Mouse (Mus musculus): ENCODE results near the gene Dync1i1.

Gene Dync1i1

DNA sequence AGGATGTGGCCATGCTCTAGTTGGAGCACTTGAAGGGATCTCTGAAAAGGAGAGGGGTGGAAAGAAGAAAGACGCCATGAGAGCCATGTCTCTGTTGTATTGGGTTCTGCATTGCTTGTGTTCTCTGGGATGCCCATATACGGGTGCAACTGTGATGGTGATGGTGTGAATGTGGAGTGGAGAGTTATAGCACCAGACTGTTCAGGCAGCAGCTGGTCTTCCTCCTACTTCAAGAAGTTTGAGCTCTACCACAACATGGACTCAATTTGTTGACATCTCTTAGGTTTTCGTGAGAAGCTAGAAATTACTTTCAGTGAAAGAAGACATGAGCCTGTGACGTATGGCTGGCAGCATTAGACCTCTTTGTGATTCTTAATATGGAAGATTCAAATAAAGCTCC, 44.8 kb downstream of the Dync1i1 start:
- no peak for DNase-seq (ENCODE audit: low spot score in 2 of 2)

DNA sequence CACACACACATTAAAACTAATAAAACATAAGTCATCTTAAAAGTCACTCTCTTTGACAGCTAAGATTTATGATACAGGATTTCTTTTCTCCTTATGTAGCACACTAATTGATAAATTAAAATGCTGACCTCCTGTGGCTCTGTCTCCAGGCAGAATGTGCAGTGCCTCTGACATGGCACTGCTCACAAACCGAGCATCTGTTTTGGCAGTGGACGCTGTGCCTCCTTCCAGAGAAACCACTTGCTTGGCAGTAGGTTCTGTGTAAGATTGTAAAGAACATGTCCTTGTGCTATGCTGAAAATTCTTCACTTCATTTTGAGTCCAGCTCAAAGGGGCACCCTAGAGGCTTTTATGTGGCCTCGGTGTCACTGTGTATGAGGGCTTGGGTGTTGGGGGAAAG, 50.0 kb downstream of the Dync1i1 start:
- DNase-seq (ENCODE audit: low spot score in 2 of 2), result no peak

DNA sequence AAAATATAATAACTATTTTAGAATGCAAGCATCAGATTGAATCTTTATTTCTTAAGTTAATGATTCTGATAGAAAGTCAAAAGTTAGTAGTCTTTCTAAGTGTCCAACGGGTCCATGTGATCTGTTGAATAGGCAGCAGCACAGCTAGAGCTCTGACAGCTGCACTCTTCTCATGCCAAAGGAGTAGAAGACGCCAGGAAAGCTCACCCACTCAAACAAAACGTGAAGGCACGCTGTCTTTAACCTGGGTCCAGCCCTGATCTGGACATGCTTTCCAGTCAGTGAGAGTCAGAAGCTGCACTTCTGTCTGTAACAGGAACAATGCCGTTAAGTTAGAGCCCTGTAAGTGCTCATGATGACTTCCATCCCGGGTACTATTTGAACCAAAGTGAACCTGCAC, 56.3 kb downstream of the Dync1i1 start:
- DNase-seq (ENCODE audit: low spot score in 2 of 2), result no peak

DNA sequence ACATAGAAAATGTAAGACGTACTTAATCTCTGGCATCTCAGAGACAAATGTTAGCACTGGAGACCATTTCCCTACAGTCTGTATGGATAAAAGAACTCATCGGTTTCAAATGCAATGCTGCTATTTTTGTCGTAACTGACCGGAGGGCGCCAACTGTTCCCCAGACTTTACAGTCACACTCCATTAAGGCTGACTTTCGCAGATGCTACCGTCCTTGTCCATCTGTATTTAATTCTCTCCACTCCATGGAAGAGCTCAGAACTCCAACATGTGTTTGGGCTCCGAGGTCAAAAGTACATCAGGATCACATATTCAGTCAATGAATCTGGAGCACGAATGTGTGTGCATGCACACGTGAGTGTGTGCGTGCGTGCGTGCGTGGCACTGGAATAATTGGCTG, 58.4 kb downstream of the Dync1i1 start:
- DNase-seq (ENCODE audit: low spot score in 2 of 2), result no peak

DNA sequence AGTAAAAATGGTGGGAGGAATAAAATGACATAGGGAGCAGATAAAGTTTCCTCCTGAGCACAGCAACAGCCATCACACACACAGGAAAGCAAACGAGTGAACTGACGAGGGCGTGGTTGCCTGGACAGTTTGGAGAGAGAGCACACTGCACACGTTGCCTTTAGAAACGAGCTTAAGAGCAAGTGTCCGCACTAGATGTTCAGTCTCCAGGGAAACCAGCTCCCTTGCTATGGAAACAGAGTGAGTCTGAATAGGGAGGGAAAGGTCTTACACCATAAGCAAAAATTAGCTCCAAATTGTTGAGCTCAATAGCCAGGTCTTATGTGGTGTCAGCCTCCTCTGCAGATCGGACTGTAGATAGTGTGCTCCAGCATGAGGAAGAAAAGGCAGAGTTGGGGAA, 65.2 kb downstream of the Dync1i1 start:
- DNase-seq (ENCODE audit: low spot score in 2 of 2), result no peak

DNA sequence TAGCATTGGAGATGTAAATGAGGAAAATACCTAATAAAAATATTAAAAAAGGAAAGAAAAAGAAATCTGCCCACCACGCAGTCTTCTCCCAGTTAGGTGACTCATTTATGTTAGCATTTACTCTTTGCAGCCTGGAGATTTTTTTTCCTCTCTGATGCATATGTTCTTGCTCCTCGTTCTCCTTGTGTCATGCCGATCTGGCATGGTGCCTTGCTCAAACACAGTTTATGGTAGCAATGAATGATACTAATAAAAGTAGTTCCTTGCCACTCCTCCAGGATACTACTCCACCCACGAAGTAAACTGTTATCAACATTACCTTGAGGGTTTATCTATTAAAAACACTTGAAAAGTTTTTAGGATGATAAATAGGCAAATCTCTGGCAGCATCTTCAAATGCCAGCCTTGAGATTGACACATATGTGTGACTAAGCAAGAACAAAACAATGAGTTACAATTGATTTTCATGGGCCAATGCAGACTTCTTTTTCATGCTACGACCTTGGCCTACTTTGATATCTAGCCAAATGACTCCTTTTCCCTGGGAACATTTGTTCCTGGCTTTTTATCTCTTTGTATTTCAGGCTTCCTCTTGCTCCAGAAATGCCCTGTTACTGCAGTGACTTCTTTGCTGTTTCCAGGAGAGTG, 68.8 kb downstream of the Dync1i1 start:
- no peak for DNase-seq (ENCODE audit: low spot score in 2 of 2)

DNA sequence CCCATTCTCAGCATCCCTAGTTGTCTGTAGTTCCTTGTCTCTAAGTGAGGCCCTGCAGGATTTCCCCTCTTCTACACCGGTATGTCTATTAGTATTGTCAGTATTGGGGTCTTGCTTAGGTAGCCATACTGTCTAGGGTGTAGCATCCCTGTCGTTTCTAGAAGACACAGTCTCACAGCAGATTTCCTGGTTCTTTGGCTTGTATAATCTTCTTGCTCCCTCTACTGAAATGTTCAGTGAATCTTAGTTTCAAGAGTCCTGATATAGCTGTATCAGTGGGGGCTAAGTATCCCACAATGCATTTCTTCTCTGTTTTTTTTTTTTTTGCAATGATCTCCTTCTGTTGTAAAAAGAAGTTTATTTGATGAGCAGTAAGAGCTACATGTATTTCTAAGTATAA, 69.9 kb downstream of the Dync1i1 start:
- DNase-seq (ENCODE audit: low spot score in 2 of 2), result no peak

DNA sequence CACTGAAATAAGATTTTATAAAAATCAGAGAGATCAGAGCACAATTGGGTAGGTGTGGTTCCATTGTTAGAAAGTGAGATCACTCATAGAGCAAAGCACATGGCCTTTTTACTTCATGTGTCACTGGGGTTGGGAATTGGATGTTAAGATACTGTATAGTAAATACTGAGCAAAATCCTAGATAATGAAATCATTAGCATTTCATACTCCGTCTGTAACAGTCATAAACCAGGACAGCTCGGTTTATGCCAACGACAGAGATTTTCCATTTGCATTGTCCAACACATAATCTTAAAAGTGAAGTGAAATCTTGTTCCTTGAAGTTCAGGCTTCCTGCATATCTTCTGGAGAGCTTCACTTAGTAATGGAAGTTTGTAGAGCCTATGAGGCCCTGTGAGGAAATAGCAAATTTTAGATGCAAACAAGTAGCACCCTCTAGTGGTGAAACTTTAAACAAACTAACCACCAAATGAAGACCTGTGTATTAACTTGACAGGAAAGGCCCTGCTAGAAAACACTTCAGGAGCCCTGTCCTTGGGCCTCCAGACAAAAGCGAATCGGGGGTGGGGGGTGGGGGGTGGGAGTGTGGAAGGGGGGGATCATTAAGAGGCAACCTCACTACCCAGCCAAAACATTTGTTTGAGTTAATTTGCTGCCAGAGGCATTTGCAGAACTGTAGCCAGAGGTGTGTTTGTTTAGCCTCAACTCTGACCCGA, 76.8 kb downstream of the Dync1i1 start:
- DNase-seq (ENCODE audit: low spot score in 2 of 2), result no peak

DNA sequence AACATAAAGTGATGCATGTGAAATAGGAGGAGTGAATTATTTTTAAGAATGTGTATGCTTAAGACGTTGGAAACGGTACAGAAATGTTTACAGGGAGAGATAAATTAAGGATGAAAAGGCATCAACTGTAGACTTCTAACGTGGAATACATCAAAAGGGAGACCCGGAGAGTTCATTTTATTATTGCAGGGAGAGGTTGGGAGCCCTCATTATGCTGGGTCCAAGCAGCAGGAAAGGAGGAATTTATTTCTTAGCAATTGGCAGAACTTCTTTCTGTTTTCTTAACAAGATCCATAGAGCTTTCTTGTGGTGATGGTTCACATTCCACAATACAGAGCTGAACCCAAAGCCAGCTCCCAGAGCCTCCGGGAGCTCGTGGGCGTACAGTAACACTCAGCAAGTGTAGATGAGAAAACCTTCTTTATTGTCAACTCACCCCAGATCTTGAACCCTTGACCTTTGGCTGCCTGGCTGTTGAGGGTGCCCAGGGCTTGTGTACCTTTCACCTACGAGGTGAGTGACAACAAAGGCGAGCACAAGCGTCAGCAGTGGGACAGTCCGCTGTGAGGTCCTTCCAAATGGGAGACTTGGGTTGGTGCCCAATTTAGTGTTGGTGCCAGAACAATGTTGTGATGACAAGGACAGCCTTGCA, 77.5 kb downstream of the Dync1i1 start:
- no peak for DNase-seq (ENCODE audit: low spot score in 2 of 2)

DNA sequence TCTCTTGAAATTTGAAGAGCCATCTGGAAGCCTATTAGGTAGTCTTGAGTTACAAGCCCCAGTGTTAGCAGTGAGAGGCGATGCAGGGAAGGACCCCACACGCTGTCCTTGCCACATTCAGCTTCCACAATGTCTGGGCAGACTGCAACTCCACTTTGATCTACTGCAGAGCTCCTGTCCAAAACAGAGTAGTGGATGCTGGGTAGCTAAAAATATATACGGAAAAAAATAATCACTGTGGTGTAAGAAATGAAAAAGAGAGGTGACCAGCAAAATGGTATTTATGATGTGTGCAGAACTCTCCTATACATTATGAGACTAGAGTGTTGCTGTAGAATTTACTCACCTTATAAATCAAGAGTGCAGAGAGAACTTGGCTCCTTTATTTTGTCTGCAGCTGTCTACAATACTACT, 82.6 kb downstream of the Dync1i1 start:
- no peak for DNase-seq (ENCODE audit: low spot score in 2 of 2)

DNA sequence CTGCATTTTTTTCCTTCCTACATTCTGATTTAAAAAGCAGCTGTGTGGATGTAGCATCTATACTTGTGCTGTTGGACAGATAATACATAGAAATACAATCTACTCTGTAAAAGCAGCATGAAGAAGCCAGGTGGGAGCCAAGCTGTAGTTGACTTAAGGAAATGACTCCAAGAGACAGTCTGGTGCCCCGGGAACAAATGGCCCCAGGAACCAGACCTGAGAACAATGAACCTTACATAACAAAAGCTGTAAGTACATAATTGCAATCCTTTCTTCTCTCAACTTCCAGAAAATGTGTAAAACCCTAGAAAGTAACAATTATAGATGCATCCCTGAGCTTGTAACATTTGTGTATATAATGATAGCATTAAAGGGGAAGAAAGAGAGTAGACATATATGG, 86.6 kb downstream of the Dync1i1 start:
- DNase-seq (ENCODE audit: low spot score in 2 of 2), result no peak

DNA sequence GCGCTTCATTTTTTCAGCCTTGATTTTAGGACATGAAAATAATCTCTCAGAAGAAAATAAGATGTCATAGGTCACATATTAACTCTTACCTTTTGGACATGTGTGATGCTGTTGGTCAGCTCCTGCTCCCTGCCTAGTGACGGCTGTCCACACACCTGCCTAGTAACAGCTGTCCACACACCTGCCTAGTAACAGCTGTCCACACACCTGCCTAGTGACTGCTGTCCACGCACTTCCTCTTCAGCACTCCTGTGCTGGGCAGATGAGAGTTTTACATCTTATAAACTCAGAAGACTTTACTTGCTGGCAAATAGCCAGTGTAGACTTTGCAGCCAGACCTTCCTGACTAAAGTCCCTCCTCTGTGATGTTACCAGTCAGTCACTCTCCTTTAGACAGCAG, 94.2 kb downstream of the Dync1i1 start:
- no peak for DNase-seq (ENCODE audit: low spot score in 2 of 2)

DNA sequence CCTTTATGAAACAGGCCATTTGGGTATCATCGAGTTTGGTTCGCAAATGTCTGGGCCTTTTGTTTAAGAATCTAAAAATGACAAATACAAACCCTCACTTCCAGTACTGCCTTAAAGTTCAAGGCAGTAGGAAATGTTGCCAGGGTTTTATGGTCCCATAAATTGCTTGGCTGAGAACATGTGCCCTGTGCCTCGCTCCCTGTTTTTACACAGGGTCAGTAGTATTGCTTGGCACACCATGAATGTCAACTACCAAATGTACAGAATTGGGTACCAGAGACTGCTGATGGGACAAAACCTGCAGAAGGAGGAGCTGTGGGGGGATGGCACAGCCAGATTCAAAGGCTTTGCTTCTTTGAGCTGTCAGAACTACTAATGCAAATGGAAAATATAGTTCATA, 100.0 kb downstream of the Dync1i1 start:
- DNase-seq (ENCODE audit: low spot score in 2 of 2), result no peak

DNA sequence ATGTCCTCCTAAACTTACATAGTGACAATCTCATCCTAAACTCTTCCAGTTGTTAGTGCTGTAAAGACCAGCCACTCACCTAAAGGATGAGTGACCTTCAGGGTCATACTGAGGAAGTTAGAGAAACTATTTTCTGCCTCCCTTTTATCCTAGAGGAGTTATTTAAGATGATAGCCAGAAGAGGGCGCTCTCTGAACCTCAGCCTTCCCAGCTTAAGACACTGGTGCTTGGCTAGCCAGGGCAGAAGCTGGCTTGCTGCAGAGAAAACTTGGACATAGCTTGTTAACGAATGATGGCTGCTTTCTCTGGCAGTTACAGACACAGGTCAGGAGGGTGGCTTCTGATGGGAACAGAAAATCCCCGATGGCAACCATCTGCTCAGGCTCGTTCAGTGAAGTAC, 101.6 kb downstream of the Dync1i1 start:
- DNase-seq (ENCODE audit: low spot score in 2 of 2), result no peak

DNA sequence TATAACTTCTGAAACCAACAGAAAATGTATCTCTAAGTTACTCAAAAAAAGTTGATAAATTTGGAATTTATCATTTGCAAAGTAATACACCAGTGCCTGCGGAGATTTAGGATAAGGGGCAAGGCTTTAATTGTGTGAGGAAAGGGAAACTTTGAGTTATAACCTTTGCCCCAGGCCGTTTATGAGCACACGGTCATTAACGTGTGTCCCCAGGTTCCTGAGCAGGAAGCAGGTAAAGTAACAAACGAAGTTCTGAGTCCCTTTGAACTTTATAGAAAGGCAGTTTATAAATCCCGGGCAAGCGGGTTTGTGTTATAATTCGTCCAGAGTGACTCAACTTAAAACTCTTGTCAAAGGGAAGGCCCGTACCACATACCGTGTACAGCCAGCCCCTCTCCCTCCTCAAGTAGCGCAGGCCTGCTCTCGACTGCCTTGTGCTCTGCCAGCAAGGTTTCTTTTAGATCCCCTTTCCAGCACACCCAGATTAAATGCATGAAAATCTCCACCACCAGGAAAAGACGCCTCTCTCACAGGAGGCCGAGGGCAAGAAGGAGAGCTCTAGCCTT, 103.1 kb downstream of the Dync1i1 start:
- no peak for DNase-seq (ENCODE audit: low spot score in 2 of 2)

DNA sequence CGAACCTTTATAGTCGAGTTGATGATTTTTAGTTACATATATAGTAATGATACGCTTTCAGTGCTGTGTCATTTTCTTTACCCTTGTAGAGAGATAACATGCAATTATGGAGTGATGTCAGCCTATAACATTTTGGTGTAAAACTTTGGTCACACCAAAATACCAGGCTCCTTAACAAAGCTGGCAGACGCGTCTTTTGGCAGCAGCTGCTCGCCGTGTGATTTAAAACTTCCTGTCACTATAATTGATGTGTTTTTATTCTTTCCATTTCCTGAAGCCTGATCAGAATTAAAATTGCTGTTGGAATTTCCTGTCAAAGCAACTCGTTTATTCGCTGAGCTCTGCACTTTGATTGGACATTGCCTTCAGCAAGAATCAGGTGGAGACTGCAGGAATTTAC, 103.7 kb downstream of the Dync1i1 start:
- DNase-seq (ENCODE audit: low spot score in 2 of 2), result no peak

DNA sequence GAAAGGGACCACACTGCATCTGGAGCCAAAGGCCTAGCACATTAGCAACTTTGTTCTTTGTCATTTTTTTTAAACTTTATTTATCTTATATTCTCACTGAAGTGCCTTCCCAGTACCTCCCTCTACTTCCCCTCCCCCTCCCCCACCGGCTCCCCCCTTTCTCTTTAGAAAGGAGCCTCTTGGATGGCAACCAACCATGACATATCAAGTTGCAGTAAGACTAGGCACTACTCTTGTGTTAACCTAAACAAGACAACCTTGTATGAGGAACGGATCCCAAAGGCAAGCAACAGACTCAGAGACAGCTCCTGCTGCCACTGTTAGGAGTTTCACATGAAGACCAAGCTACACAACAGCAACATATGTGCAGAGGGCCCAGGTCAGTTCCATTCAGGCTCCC, 105.3 kb downstream of the Dync1i1 start:
- DNase-seq (ENCODE audit: low spot score in 2 of 2), result no peak

DNA sequence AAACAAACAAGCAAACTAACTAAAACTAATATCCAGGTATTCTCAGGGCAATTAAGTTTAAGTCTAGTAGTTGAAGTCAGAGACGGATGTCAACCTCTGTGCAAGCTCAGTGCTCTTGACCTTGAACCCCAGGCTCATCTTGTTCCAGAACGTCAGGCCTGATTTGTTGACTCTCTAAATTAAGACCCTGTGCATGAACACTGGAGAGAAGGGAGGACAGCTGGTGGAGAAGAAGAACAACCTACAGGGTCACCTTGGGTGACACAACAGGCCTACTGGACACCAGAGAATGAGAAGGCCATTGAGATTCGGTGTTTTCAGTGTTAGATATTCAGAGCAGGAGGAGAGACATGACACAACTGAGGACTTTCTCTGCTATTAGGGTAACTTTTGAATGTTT, 105.8 kb downstream of the Dync1i1 start:
- DNase-seq (ENCODE audit: low spot score in 2 of 2), result no peak

DNA sequence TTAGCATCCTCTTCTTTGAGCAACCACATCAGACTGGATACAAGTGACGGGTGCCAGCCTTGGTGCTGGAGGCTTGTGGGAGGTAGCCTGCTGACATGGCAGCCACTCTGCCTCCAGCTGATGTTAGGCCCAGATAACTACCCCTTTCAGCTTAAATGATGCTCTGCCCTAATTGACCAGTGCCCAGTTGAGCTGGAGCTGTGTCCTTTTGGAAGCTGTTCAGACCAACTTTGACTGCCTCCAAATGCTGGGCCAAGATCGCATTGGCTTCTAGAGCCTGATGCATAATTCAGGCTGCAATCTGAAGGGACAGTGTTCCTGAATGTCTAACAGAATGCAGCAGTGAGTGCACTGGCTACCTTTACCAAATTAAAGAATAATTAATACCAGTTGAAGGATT, 107.4 kb downstream of the Dync1i1 start:
- DNase-seq (ENCODE audit: low spot score in 2 of 2), result no peak

DNA sequence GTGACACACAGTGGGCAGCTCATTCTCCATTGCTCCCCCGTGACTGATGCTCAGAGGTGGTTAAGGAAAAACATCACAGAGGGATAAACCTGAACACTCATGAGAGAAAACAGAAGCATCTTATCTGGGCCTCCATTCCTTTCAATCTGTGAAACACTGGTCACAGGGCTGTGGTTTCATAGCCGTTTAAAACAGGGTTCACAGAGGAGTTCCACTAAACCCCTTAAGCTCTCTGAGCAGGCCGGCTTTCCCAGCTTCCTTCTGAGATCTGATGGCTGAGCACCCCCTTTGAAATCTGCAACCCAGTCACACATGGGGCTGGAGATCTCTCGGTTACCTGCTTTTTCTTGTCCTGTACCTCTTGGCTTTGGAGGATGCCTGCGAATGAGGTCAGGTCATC, 117.0 kb downstream of the Dync1i1 start:
- no peak for DNase-seq (ENCODE audit: low spot score in 2 of 2)

DNA sequence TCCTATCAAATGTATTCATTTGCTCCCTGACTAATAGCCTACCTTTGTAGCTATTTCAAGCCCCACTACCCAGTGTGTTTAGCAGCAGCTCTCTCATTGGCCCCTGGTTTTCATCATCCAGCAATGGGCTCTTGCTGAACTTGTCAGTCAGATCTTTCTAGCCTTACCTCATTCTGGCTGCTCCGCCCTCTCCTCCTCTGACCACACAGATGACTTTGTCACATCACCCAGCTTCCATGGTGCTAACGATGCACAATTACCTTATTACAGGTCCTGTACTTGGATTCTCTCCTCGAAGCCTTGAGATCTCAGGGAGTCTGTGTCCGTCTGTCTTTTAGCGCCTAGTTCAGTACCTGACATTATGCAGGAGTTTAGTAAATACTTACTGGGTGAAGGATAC, 120.7 kb downstream of the Dync1i1 start:
- DNase-seq (ENCODE audit: low spot score in 2 of 2), result no peak

DNA sequence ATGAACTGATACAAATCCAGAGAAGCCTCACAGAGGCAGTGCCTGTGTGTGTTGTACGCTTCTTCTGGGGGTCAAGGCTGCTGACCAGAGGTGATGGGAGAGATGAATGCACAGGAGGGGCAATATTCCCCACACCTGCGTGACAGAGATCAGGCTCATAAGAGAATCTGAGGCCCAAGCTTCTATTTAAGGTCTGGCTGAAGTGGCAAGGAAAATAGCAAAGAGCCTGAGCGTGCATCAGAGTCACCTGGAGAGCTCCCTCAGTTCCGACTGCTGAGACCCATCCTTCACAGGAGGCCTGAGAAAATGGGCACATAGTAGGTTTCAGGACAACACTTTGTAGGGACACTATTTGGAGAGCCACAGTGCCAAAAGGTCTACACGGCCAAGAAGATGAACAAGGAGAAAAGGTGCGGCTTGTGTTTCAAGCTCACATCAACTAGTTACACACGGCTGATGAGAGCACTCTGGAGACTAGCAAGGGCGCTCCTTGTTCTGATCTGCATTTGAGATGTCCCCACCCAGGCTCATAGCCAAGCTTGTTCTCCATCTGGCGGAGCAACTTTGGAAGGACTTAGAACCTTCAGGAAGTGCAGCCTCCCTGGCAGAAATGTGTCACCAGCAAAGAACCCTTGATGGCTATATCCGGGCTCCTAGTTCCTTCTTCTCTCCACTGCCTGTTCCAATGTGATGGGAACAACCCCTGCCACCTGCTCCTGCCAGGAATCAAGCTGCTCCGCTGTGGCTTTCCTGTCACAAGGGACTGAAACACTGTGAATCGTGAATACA, 128.8 kb downstream of the Dync1i1 start:
- no peak for DNase-seq (ENCODE audit: low spot score in 2 of 2)

All from urinary bladder, postnatal 36 days (tissue).